Mouse (Mus musculus) liver, embryonic 14.5 days (tissue): ENCODE measurements at regions not wholly inside any gene's neighbourhood (a gene's known extent, or its start where the extent isn't known, plus 50 kb on each side); places are given as distances from the start of the nearest gene placed in this dataset.

ENCODE experiments used
- ATAC-seq: fragments of 200-750 bp; cut with Nextera tagmentation; 2 replicates; pipeline ENCODE4 v1.8.0; 2017; ENCODE audit warnings: moderate number of reproducible peaks, mild to moderate bottlenecking, moderate library complexity; ENCODE audit not compliant: insufficient read depth
- DNase-seq, 3 experiments: peaks; one replicate each; pipeline ENCODE4 v3.0.0-alpha.2; 2012 to 2013; ENCODE audit warnings: low read depth in 3 of 3, low spot score in 3 of 3
- H3K27ac ChIP-seq: fragments of 300-500 bp; sonication (generic); 2 replicates; pipeline ENCODE4 v1.5.1; 2014; ENCODE audit warnings: moderate library complexity, mild to moderate bottlenecking, control low read depth, inconsistent platforms
- H3K27me3 ChIP-seq: fragments of 300-500 bp; sonication (generic); 2 replicates; pipeline ENCODE4 v1.6.1; 2014; ENCODE audit warnings: mild to moderate bottlenecking, low read length, moderate library complexity; ENCODE audit not compliant: control insufficient read depth, insufficient read depth
- H3K36me3 ChIP-seq: fragments of 300-500 bp; sonication (generic); replicated peaks from 2 replicates; pipeline ENCODE4 v1.6.1; 2014; ENCODE audit warnings: low read depth; ENCODE audit not compliant: control insufficient read depth, insufficient read depth
- H3K4me1 ChIP-seq, 2 experiments: fragments of 200-500 bp in 1 of 2; fragments of 300-500 bp in 1 of 2; sonication (generic) in 1 of 2; replicated peaks; 2 replicates each; pipeline ENCODE4 v1.6.1; 2012 to 2014; ENCODE audit warnings: antibody characterized with exemption in 1 of 2, inconsistent platforms in 1 of 2, low read length in 1 of 2; ENCODE audit not compliant: control insufficient read depth in 2 of 2, insufficient read depth in 2 of 2
- H3K4me2 ChIP-seq: fragments of 300-500 bp; sonication (generic); 2 replicates; pipeline ENCODE4 v1.6.1; 2014; ENCODE audit warnings: low read depth, mild to moderate bottlenecking, control low read depth, moderate library complexity
- H3K4me3 ChIP-seq, 2 experiments: fragments of 200-500 bp in 1 of 2; fragments of 300-500 bp in 1 of 2; sonication (generic) in 1 of 2; 2 replicates each; pipeline ENCODE4 v1.5.1; 2012 to 2014; ENCODE audit warnings: low read depth in 2 of 2, low read length in 2 of 2, mild to moderate bottlenecking in 2 of 2, control low read depth in 1 of 2, inconsistent platforms in 1 of 2, moderate library complexity in 1 of 2; ENCODE audit not compliant: insufficient read depth in 1 of 2
- H3K9ac ChIP-seq: fragments of 300-500 bp; sonication (generic); replicated peaks from 2 replicates; pipeline ENCODE4 v1.6.1; 2014; ENCODE audit warnings: mild to moderate bottlenecking, control low read depth, moderate library complexity
- H3K9me3 ChIP-seq: fragments of 300-500 bp; sonication (generic); 2 replicates; pipeline ENCODE4 v1.6.1; 2016; ENCODE audit warnings: low read length, mixed read lengths; ENCODE audit not compliant: control insufficient read depth
- CTCF ChIP-seq: IDR thresholded peaks from 2 replicates; pipeline ENCODE4 v1.5.1; 2016; ENCODE audit warnings: antibody characterized with exemption, low read depth, control low read depth
- EP300 ChIP-seq: IDR thresholded peaks from 2 replicates; pipeline ENCODE4 v1.6.1; 2016; ENCODE audit warnings: antibody characterized with exemption, low read depth
- whole genome bisulfite sequencing: fragments of 180-500 bp; shearing (Covaris S2); extraction: QIAGEN DNeasy Blood & Tissue Kit; methylation state at CpG from one replicate; pipeline ENCODE4 v1.1.7; 2014; ENCODE audit not compliant: insufficient replicate concordance; 5-methylcytosine and 5-hydroxymethylcytosine counted together

- no peak for ATAC-seq
- no peak overlapping the region for H3K4me3 ChIP-seq
- no peaks in the 10 kb centered on the region for H3K36me3 ChIP-seq
- H3K4me2 ChIP-seq, result no peak overlapping the region
- TF ChIP-seq CTCF (no peak), EP300 (no peak)
- H3K4me1 ChIP-seq, result no peaks in the 10 kb centered on the region
- H3K27ac ChIP-seq, result no peak overlapping the region
- DNase-seq, result no peak
- H3K27me3 ChIP-seq, result no peaks in the 10 kb centered on the region
- no peak overlapping the region for H3K9ac ChIP-seq
- WGBS, result 55% methylated on average over 2 of the region's 2 CpGs
- H3K9me3 ChIP-seq, result no peaks in the 10 kb centered on the region
Measured at GRCm38 (mm10) chr5:54827076-54827475, 828.8 kb downstream of the Stim2 start.
